Mouse (Mus musculus) bone marrow, adult 2 months (tissue): ENCODE measurements around the gene Zdhhc4.

ENCODE experiments used
- CTCF ChIP-seq: fragments of 200-500 bp; IDR thresholded peaks from 2 replicates; pipeline ENCODE4 v1.5.1; 2011; ENCODE audit warnings: low read length, control low read depth; ENCODE audit not compliant: control insufficient read depth, insufficient read depth
- POLR2A ChIP-seq: fragments of 200-500 bp; IDR thresholded peaks from 2 replicates; pipeline ENCODE4 v1.6.1; 2011; ENCODE audit warnings: low read depth, mild to moderate bottlenecking, control low read depth, low read length, borderline replicate concordance; ENCODE audit not compliant: control insufficient read depth

- TF ChIP-seq CTCF (no peak), POLR2A (no peak)
Observed at GRCm38 (mm10) chr5:143370416-143371145, 41.5 kb upstream of the Zdhhc4 start.
